Mouse (Mus musculus) right cerebral cortex, postnatal 4 days (tissue): ENCODE data around the gene Ccdc62.

Experiments
- DNase-seq: peaks from one replicate; pipeline ENCODE4 v3.0.0-alpha.2; 2022

Ccdc62 gene

DNA sequence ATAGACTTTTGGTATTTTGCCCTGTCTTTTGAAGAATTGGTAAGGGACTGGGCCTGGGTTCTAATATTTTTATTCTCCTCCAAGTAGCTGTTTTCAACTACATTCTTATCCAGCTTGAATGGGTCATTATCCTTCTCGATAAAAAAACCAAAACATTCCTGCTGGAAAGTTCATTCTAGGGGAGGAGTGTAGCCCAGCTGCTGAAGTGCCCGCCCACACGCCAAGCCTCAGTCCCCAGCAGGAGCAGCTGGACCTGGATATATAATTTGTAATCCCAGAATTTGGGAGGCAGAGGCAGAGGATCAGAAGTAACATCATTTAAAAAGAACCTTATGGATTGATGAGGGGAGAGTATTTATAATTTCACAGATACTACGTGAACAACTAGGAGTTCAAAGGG lies 16.1 kb downstream of the Ccdc62 start:
- no peak for DNase-seq

DNA sequence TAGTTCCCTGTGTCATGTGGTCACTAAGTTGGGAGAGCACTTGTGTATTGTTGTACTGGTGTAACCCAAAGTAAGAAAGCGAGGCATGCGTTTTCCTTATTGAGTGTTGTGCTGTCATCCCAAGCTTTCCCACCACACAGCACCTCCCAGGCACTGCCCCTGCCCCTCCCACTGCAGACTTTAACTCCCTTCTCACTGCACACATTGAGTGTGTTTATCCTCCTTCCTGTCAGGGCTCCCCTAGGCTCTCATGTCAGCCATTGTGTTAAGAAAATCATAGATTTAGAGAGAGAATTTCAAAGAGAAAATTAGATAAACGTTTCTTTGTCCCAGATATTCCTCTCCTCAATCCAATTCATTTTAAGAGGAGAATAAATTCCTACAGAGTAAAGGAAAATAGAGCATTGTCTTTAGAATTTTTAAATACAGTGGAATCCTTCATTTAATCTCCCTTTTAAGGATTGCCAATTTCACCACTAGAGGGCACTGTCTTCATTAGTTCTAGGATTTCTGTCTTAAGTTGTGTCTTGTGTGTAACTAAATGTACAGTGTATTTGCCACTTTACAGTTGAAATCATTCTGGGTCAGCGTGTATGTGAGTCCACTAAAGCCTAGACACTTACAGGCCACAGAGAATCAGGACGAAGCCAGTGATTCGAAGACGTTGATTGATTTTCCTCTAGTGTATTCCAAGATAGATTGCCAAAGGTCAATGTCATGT lies 16.7 kb downstream of the Ccdc62 start:
- no peak for DNase-seq

DNA sequence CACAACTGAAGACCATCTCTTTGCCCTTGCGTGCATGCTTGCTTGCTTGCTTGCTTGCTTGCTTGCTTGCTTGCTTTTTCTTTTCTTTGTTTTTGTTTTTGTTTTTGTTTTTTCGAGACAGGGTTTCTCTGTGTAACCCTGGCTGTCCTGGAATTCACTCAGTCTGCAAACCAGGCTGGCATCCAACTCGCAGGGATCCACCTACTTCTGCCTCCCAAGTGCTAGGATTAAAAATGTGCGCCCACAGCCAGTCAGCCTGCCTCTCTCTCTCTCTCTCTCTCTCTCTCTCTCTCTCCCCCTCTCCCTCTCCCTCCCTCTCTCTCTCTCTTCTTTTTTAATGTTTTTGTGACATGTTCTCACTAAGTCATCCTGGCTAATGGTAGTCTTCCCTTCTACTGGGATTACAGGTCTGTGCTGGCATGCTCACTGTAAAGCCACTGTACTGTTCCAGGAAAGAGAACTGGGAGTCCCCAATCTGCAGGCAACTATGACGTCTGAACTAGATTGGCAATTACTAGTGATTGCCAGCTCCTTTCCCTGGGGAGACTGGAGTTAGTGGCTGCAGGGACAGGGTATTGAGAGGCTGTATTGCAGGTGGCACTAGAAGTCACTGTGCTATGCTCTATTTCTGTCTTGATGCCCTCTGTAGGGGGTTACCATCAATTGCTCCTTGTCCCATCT lies 22.0 kb downstream of the Ccdc62 start:
- no peak for DNase-seq

DNA sequence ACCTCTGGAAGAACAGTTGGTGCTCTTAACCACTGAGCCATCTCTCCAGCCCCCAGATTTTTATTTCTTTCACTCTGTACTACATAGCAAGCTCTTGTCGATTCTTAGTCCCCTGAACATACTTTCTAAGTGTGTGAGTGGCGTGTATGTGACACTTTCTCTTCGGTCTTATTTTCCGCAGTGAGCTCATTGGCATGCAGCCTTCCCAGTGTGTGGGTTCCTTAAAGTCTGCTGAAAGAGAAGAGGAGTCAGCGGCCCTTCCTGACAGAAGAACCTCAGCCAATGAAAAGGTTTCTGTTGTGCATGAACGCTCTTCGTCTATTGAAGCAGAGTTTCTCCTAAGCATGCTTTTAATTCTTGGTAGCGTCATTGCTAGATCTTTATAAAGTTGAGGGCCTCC lies 26.7 kb downstream of the Ccdc62 start:
- DNase-seq = no peak

DNA sequence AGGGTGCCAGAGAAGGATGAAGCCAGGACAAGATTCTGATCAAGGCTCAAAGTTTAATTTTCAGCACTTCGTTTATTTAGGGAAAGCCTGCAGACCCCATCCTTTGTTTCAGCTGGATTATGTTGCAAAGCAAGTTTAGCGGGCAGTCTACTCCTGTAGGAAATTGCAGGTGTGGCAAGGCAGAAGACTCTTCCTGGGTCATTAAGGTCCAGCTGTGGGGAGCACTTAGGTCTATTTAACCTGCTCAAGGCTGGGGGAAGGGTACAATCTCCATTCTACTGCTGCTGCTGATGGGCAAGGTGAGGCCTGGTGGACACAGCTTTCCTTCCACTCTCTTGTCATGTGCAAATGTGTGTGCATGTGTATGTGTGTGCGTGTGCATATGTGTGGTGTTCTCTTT lies 28.5 kb downstream of the Ccdc62 start:
- DNase-seq = no peak

DNA sequence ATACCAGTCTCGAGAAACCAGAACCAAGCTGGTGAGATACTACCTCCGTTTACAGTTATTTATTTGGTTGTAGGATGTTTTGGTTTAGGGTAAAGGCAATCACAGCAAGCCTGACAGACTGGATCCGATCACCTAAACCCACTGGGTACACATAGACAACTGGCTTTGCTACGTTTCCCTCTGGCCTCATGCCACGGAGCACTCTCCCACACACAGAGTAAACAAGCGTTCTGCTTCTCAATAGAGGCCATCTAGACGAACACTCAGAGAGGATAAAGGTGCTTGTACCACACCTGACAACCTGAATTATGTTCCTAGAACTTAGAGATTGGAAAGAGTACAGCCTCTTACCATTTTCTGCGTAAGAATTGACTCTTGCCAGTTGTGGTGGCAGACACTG lies 29.6 kb downstream of the Ccdc62 start:
- no peak for DNase-seq

DNA sequence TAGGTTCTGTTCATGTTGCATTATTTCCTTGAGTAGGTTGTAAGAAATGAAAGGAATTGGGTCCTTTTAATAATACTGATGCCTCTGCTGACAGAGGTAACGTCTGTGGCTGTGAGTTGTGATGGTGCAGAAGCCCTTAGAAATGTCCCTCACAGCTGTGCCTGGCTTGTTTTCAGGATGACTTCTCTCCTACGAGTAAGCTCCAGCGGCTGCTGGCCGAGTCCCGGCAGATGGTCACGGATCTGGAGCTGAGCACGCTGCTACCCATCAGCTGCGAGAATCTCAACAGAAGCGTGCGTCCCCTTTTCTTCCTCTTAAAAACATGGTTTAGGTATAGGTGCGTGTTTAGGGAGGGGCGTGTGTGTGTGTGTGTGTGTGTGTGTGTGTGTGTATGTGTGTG lies 30.6 kb downstream of the Ccdc62 start:
- no peak for DNase-seq

DNA sequence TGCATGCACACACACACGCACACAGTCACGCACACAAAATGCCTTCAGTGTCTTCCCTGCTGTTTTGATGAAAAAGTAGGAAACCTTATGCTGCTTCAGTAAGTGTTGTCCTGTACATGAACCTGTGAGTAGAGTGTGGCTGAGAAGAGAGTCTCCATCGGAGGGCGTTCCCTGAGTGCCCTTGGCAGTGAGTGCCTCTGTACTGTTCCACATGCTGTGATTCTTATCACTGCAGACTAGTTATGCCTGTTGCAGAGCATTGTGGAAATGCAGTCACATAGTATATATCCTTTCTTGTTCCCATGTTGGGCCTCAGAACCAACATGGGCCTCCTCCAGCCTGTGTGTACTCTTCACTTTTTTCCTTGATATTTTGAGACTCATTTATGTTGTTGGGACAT lies 33.7 kb downstream of the Ccdc62 start:
- DNase-seq = no peak

DNA sequence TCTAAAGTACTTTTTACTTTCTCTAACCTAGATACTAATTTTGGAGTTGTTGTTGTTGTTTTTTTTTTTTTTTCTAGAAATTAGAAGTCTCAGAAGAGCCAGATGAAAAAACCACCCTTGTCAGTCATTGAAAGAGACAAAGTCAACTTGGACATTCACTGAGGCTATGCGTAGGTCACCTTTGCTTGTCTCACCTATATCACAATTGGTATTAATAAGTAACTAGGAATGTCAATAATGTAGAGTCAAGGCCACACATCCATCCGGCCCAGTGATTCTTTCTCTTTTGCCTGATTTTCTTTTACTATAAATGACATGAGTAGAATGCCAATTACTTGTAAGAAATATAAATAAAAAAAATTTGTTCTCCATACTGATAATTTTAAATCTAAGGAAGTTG lies 36.3 kb downstream of the Ccdc62 start:
- no peak for DNase-seq

DNA sequence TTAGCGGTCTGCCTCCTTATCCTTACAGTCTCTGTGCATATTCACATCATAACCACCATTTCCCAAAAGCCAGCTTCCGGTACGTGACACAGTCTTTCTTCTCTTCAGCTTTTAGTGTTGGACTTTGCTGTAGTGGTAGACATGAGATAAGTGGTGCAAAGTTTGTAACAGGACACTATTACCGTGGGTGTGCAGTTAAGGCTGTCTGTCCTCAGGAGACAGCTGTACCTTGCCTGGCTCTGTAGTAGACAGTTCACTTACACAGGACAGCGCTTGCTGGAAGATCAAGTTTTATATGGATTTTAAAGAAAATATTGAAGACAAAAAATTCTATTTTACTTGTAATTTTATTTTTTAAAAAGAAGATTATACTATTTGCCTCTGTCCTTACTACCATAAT lies 38.0 kb downstream of the Ccdc62 start:
- no peak for DNase-seq

DNA sequence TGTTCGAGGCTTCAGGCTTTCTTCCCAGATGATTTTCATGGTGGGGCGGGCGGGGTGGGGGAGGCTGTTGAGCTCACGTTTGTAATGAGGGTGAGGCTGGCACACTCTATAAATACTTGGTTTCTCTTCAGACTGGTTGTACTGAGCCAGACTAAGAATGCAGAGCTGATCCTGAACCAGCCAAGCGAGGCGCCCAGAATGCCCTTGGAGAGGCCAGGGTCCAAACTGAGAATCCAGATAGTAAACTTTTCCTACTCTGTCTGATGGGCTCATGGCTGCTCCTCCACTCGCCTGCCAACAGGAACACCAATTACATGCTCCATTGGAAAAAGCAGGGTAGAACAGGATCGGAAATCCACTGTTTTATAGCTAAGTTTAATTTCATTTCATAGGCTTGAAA lies 38.7 kb downstream of the Ccdc62 start:
- DNase-seq = no peak

DNA sequence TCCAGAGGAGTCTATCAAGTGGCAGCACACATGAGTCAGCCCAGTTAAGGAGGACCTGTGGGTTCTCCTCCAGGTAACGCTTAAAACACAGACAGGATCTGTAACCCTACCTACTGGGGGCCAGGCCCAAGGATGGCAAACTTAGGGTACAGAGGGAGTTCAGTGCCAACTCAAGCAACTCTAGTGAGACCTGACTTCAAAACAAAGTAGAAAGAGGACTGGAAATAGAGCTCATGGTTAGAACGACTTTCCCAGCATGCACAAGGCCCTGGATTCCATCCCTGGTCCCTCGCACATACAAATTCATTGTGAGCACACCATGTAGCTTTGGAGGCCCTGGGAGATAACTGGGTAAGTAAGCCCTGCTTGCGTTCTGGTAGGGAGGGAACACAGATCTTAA lies 40.1 kb downstream of the Ccdc62 start:
- no peak for DNase-seq

DNA sequence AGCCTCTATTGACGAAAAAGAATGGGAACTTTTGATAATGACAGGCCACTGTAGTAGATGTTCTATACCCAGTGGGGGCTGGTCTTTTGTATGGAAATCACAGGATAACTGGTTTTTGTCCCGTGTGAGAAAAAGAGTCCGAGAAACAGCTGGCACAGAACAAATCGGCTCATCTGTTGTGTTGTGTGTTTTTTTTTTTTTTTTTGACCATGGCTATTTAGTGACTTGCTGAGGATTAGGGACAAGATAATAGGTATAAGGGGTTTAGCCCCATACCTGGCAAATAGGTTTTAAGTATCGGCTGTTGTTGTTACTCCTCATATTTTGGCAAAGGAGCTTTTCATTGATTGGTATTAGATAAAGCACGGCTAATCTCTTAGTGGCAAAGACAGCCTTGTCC lies 42.0 kb downstream of the Ccdc62 start:
- DNase-seq = no peak

DNA sequence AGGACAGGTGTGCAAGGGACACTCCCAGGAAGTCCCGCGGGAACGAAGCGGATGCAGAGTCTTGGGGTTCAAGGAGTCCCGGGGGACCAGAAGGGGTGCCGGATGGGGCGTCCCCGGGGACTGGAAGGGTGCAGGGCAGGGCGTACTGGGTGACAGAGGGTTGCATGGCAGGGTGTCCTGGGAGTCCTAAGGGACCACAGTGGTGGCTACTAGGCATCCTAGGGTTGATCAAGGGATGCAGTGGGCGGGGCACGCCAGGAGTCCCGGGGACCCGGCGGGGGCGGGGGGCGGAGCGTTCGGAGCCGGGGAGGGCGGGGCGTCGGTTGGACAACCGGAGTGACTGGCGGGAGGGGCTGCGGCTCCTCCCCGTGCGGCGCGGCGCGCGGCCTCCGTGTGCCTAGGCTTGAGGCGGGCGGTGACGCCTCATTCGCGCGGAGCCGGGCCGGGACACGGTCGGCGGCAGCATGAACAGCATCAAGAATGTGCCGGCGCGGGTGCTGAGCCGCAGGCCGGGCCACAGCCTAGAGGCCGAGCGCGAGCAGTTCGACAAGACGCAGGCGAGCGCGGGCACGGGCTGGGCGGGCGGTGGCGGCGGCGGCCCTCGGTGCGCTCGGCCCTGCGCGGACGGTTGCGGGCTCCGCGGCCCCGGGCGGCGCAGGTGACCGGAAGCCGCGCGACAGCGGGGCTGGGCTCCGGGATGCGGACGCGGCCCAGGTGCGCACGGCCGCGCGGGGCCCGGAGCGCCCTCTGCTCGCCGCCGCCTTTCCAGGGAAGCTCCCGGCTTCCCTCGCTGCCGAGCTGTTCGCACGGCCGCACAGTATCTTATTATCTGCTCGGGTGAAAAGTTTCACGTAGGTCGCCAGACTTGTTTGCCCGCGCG lies 43.1 kb downstream of the Ccdc62 start, which contains the start of gene Hip1r:
Gene Hip1r (plus strand): TSS at position 330 of the 880 bp plus-strand sequence.
- DNase-seq = peak; percentile 73

DNA sequence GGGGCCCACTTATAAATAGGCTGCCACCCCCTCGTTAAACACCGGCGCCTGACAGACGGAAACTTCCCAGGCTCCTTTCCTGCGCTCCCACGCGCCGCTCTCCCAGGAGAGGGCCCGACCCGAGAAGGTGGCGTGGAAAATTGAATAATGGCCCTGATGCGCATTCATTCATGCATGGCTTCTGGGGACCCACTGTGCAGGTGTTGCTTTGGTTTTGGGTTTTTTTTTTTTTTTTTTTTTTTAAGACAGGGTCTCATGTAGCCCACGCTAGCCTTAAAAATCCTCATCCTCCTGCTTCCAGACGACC lies 43.7 kb downstream of the Ccdc62 start:
- DNase-seq = no peak

DNA sequence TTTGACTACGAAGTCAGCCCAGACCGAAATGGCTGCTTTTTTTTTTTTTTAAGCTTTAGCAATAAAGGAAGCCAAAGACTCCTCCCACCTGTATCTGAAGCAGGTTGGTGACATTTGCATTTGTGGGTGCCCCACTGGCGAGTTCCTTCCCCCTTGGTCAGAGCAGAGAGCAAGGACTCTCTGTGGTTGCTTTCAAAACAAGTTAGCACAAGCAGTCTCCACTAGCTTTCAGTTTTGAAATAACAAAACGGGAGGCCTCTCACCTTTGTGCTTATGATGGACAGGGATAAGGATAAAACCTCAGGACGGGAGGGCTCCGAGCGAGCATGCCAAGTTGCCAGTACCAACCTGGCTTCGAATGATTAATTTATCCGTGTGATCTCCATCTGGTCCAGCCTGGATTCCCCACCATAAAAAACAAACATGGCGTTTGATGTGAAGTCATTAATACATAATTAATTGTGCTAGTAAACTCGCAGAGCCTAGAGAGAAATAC lies 44.2 kb downstream of the Ccdc62 start:
- no peak for DNase-seq

DNA sequence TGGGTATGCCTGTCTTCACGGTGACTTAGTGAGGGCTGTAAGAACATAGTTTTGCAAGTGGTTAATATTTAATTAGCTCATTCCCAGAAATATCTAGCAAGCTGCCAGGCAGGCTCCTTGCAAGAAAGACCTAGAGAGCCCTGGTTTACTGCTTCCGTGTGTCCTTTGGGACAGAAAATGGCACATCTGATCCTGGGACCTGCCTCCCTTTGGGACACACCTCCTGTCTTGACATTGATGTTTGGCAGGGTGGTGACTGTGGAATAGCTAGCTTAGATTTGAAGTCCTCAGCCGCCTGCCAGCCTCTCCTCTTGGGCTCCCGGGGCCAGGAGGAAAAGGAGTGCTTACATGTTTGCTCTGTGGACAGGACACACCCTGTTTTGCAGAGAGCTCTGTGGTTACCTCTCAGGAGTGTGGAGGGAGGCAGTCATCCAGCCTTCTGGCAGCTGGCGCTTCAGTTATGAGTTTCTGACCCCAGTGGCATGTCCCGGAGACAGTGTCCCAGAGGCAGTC lies 45.2 kb downstream of the Ccdc62 start:
- DNase-seq = no peak

DNA sequence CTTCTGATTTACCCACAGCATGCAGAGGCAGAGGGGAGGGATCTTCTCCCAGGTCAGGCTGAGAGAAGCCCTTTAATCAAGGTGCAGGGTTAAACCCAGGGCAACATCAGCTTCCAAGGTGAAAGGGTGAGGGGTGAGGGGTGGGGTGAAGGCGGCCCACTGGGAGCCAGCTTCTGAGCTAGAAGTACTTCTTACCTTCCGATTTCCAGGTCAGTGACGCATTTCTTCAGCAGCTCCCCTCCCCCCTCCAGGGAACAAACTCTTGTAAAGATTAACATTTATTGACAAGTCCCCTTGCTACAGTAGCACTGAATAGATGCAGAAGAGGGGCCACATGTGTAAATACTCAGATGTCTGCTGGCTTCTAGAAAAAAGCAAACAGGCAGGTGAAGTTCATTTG lies 46.8 kb downstream of the Ccdc62 start:
- no peak for DNase-seq

DNA sequence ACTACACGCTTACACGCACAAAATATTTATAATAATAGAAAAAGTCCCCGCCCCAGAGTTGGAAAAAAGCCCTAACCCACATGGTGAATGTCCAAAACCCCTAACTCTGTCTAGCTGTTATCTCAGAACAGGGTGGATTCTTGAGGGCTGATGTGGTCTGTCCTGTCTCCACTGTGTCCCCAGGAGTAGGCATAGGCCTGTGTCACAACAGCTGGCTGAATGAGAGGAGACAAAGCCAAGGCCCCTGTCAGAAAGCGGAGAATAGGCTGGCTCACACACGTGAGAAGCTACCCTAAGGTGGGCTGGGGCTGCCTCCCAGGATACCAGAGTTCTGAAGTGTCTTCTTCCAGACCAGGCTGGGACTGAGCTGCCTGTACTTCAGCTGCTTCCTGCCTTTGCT lies 47.7 kb downstream of the Ccdc62 start:
- no peak for DNase-seq

DNA sequence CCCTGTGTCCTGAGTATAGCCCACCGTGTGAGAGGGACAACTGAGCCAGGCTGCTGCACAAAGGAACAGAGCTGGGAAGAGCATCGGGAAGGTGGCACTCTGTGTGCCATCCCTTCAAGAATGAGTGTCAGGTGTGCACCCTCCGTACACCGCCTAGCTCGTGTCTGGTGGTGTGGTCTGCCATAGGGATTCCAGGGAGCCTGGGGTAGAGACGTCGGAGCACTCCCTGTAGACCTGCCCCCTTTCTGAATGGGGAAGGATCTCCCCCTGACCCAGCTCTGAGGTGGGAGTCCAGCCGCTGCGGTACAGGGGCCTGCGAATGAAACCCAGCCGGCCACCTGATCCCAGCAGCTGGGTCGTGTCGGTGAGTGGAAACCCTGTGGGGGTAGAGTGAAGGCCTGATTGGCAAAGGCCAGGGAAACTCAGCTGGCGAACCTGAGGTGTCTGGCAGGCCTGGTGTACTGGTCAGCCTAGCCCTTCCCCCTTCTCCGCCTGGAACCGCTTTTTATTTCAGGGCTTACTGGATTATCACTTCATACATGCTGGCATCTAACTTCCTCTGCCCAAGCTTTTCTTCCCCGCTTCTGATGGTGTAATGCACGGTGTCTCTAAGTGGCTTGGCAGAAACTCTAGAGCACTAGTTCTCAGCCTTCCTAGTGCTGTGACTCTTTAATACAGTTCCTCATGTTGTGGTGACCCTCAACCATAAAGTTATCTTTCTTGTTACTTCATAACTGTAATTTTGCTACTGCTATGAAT lies 48.9 kb downstream of the Ccdc62 start:
- DNase-seq = no peak

DNA sequence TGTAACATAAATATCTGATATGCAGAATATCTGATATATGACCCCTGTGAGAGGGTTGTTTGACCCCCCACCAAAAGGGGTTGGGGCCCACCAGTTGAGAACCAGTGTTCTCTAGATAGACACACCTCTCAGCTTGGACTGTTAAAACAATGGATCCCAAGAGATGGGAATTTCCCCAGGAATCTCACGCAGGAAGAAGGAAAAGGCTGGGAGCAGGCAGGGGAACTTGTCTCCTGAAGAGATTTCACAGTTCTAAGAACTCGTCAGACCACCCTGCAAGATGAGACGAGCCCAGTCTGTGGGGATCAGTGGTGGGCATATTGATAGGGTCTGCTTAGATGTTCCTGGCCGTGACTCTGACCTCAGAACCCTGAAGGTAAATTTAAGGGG lies 49.5 kb downstream of the Ccdc62 start:
- DNase-seq = no peak

DNA sequence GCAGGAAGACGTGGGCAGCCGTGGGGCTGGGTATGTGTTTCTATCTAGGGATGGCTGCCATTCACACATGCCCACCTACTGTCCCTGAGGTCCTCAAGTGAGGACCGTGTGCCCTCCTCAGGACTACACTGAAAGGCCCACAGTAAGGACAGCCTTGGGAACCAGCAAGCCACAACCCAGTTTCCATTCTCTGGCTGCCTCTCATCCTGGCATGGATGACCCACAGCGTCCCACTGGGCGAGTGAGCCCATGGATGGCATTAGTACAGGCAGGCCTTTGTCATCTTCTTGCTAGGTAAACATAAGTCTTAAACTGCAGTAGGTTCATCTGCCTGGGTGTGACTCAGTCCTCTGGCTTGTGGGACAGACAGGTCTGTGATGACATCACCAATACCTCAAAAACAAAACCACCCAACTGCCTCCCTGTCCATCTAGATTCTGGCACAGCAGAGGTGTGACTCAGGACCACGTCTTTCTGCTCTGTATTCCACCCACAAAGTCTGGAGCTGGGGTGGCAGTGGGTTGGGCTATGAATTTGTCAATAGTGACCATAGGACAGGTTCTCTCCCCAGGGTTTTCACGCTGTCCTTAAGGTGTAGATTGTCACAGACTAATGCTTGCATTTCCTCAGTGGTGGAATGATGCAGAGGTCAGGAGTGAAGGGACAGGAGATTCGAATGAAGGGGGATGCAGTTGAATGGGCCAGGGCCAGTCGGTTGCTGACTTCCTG lies 50.2 kb downstream of the Ccdc62 start:
- no peak for DNase-seq
